Mouse (Mus musculus) kidney, postnatal 14 days (tissue): ENCODE data around the gene Foxl1.

Source experiments
- DNase-seq: peaks from one replicate; pipeline ENCODE4 v3.0.0; 2022; ENCODE audit warnings: mixed read lengths

The Foxl1 gene

DNA sequence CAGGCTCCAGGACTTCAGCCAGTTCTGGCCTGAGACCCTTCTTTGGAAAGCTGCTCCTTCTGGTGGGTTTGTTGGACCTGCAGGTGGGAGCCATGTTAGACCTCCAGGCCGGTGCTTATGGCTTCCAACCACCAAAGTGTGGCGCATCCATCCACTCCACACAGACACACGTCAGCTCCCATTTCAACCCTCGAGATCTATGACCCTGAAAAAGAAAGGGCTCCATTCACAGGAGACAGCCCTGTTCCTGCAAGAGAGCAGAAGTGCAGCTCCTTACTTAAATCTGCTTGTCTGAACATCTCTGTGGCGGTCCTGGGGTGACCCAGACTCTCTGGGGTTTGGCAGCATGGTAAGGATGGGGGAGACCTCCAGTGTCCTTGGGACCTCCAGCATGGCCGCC, 34.2 kb upstream of the Foxl1 start:
- no peak for DNase-seq

- DNase-seq = peak; percentile 75
Observed at GRCm38 (mm10) chr8:121104049-121104818, 23.5 kb upstream of the Foxl1 start.

DNA sequence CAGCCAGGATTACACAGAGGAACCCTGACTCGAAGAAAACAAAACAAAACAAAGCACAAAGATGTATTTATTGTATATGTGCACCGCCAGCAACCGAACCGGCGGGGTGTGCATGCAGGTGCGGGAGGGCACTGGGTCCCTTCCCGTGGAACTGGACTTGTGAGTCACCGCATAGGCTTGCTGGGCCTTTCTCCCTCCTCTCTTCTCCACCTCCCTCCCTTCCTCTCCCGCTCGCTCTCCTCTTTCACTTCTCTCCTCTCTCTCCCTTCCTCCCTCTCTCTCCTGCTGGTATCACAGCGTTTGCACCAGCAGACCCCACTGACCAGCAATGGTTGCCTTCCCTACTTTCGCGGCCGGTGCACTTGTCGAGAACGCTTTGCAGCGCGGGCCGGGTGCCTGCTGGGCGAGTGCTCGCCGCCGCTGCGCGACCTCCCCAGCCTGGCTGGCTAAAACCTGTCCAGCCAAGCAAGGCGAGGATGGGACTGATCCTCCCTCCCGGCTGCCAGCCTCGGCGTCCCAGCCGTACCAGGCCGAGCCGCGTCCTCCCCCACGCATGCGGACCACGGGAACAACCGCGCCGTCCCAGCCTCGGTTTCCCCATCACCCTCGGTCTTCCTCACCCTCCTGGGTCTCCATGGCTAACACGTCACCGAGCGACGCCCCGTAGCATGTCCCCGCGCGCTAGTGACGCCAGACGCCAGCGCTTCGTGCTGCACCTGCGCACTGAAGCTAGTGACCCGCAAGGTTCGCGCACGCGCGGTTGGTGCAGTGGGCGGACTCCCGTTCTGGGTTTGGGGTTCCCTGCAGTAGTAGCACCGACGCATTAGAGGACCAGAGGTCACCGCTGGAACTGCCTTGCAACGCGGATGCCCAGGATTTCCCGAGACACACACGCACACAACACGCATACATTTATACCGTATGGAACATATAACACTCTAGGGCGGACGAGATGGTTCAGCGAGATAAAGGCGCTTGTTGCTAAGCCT, 19.8 kb upstream of the Foxl1 start, which contains the start of gene Mthfsd:
Gene Mthfsd, minus strand, starts transcription at position 725 of the 989 bp plus-strand sequence.
- DNase-seq = peak; percentile 99

GRCm38 (mm10) chr8:121108657-121109056, 19.1 kb upstream of the Foxl1 start:
- no peak for DNase-seq

- no peak for DNase-seq
Observed at GRCm38 (mm10) chr8:121111145-121111907, 16.4 kb upstream of the Foxl1 start.

GRCm38 (mm10) chr8:121113261-121113660, 14.5 kb upstream of the Foxl1 start:
- DNase-seq = peak; percentile 96

DNA sequence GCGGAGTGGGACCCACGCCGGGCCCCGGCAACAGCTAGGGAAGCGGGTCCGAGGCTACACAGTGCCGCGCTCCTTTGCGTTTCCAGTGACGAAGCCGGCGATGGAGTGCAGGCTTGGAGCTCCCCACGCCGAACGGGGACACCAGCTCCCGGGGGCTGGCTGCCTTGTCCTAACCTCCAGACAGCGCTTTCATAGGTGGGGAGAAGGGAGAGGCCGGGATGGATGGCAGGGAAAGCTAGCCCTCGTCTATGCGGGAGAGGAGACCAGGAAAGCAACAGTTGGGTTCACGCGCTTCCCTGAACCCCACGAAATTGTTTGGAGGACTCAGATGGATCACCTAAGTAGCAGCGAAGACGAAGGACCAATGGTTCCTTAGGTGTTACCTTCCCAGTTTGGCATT, 12.6 kb upstream of the Foxl1 start:
- DNase-seq = no peak

DNA sequence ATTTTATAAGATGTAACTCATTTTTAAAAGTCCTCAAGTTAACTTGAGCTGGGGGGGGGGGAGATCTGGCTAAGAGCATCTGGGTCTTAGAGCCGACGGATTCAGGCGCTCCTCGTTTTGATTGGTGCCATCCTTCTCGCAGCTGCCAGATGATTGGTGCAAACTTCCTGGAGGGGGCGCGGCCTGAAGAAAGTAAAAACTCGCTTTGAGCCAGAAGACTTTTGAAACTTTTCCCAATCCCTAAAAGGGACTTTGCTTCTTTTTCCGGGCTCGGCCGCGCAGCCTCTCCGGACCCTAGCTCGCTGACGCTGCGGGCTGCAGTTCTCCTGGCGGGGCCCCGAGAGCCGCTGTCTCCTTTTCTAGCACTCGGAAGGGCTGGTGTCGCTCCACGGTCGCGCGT, 11.8 kb upstream of the Foxl1 start, which contains the start of gene Foxc2:
Gene Foxc2, plus strand, starts transcription at position 224 of the 400 bp plus-strand sequence.
- DNase-seq = peak; percentile 94

DNA sequence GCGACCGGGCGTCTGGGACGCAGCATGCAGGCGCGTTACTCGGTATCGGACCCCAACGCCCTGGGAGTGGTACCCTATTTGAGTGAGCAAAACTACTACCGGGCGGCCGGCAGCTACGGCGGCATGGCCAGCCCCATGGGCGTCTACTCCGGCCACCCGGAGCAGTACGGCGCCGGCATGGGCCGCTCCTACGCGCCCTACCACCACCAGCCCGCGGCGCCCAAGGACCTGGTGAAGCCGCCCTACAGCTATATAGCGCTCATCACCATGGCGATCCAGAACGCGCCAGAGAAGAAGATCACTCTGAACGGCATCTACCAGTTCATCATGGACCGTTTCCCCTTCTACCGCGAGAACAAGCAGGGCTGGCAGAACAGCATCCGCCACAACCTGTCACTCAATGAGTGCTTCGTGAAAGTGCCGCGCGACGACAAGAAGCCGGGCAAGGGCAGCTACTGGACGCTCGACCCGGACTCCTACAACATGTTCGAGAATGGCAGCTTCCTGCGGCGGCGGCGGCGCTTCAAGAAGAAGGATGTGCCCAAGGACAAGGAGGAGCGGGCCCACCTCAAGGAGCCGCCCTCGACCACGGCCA, 11.1 kb upstream of the Foxl1 start:
- peak; percentile 55 for DNase-seq

DNA sequence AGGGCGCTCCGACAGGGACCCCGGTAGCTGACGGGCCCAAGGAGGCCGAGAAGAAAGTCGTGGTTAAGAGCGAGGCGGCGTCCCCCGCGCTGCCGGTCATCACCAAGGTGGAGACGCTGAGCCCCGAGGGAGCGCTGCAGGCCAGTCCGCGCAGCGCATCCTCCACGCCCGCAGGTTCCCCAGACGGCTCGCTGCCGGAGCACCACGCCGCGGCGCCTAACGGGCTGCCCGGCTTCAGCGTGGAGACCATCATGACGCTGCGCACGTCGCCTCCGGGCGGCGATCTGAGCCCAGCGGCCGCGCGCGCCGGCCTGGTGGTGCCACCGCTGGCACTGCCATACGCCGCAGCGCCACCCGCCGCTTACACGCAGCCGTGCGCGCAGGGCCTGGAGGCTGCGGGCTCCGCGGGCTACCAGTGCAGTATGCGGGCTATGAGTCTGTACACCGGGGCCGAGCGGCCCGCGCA, 10.5 kb upstream of the Foxl1 start:
- peak; percentile 44 for DNase-seq

DNA sequence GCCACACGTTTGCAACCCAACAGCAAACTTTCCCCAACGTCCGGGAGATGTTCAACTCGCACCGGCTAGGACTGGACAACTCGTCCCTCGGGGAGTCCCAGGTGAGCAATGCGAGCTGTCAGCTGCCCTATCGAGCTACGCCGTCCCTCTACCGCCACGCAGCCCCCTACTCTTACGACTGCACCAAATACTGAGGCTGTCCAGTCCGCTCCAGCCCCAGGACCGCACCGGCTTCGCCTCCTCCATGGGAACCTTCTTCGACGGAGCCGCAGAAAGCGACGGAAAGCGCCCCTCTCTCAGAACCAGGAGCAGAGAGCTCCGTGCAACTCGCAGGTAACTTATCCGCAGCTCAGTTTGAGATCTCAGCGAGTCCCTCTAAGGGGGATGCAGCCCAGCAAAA, 9.8 kb upstream of the Foxl1 start:
- no peak for DNase-seq

GRCm38 (mm10) chr8:121118634-121119420, 8.9 kb upstream of the Foxl1 start:
- no peak for DNase-seq

DNA sequence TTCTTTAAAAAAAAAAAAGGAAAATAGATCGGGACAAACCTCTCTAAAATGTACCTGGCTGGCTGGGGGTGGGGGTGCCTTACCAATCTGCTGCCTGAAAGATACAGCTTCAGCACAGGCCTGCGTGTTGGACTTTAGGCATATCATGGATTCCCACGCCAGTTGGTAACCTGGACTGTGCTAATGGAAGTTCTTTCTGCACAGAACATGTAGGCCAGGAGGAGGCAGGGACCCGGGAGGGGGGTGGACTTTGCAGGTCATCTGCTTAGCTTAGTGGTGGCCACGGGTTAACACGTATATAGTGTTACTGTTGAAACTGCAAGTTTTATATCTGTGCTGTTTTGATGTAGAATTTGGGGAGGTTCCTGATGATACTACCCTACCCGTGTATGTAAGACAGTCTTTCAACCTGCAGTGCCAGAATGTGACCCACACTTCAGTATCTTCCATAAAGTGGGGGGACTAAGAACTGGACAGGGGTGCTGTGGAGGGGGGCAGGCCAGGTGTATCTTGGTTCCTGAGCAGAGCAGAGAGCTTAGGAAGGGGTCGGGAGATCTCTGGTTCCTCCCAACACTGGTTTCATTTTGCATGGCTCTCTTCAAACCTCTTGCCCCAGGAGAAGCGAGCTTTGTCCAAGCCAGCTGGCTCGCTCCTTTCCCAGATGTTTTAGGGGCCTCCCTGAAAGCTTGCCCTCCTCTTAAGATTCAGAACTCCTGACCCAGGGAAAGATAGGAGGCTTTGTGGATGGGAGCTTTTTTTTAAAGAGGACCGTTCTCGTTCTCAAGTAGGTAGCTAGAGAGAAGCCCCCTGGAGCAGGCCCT, 7.9 kb upstream of the Foxl1 start:
- no peak for DNase-seq

- no peak for DNase-seq
Observed at GRCm38 (mm10) chr8:121120456-121121419, 7.0 kb upstream of the Foxl1 start.

DNA sequence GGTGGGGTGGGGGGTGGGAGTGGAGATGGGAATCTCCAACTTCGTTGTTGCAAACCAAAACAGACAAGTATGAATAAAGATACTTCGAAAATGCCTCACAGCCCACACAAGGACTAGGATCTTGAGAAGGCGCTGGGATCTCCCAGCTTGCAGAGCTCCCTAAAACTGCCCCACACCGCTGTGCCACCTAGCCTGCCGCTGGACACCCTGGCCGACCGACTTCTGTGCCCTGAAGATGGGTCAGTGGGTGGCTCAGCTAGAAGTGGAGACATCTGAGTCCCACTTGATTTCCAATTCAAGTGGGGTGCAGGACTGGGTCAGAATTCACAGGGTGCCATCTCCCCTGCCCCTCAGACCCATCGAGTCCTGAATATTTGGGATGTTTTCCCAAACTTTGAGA, 6.0 kb upstream of the Foxl1 start:
- no peak for DNase-seq

GRCm38 (mm10) chr8:121122368-121122767, 5.4 kb upstream of the Foxl1 start:
- DNase-seq = no peak

DNA sequence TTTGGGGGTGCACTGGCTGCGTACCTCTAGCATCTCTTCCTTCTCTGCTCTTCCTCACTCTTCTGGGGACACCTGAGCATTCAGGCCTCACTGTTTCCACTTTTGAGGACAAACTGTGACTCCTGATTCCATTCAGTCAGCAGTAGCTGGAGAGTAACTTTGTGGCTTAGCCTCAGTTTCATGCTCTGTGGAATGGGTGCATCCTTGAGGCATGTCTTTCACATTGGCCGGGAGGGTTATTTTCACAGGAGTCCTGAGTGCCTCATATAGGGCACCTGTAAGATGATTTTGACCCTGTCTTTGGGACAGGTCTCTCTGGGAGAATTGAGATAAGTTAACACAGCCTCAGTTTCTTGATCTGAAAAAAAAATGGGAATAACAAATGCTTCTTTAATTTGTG, 4.6 kb upstream of the Foxl1 start:
- no peak for DNase-seq

- peak; percentile 54 for DNase-seq
Observed at GRCm38 (mm10) chr8:121124547-121125239, 3.0 kb upstream of the Foxl1 start.
